Mouse (Mus musculus) testis, postnatal 10 days (tissue): Measurements from ENCODE around the gene Tlk1.
"Not testable (repeated sequence)": the region's sequence is repeated elsewhere in the genome, so short reads cannot be mapped to it uniquely, and the experiment has no call there.

Source experiments
- DNase-seq: peaks from one replicate; pipeline ENCODE4 v3.0.0; 2021; ENCODE audit warnings: low spot score

The Tlk1 gene

GRCm38 (mm10) chr2:70833261-70833660, 7.7 kb upstream of the Tlk1 start:
- DNase-seq: no peak

- no peak for DNase-seq
Observed at GRCm38 (mm10) chr2:70831709-70832350, 6.3 kb upstream of the Tlk1 start.

GRCm38 (mm10) chr2:70830683-70831082, 5.2 kb upstream of the Tlk1 start:
- DNase-seq: no peak

- no peak for DNase-seq
Observed at GRCm38 (mm10) chr2:70829946-70830610, 4.5 kb upstream of the Tlk1 start.

- no peak for DNase-seq
Observed at GRCm38 (mm10) chr2:70827780-70828179, 2.3 kb upstream of the Tlk1 start.

GRCm38 (mm10) chr2:70826436-70827230, 1.1 kb upstream of the Tlk1 start:
- DNase-seq: no peak

- peak; percentile 83 for DNase-seq
Observed at GRCm38 (mm10) chr2:70824838-70825370, 624 bp downstream of the Tlk1 start.

- DNase-seq: no peak
Observed at GRCm38 (mm10) chr2:70823926-70824800, 1.4 kb downstream of the Tlk1 start.

- DNase-seq: no peak
Observed at GRCm38 (mm10) chr2:70823434-70823833, 2.1 kb downstream of the Tlk1 start.

- no peak for DNase-seq
Observed at GRCm38 (mm10) chr2:70816939-70817338, 8.6 kb downstream of the Tlk1 start.

GRCm38 (mm10) chr2:70816016-70816415, 9.5 kb downstream of the Tlk1 start:
- DNase-seq: no peak

- no peak for DNase-seq
Observed at GRCm38 (mm10) chr2:70813608-70814007, 11.9 kb downstream of the Tlk1 start.

- DNase-seq: no peak
Observed at GRCm38 (mm10) chr2:70811476-70811875, 14.1 kb downstream of the Tlk1 start.

GRCm38 (mm10) chr2:70809921-70810320, 15.6 kb downstream of the Tlk1 start:
- no peak for DNase-seq

GRCm38 (mm10) chr2:70808681-70809080, 16.8 kb downstream of the Tlk1 start:
- no peak for DNase-seq

- DNase-seq: not testable (repeated sequence)
Observed at GRCm38 (mm10) chr2:70807678-70808077, 17.9 kb downstream of the Tlk1 start.

- DNase-seq: no peak
Observed at GRCm38 (mm10) chr2:70806020-70806419, 19.5 kb downstream of the Tlk1 start.

- DNase-seq: not testable (repeated sequence)
Observed at GRCm38 (mm10) chr2:70803696-70804095, 21.8 kb downstream of the Tlk1 start.

GRCm38 (mm10) chr2:70802658-70803057, 22.9 kb downstream of the Tlk1 start:
- no peak for DNase-seq

GRCm38 (mm10) chr2:70801543-70801942, 24.0 kb downstream of the Tlk1 start:
- no peak for DNase-seq

- no peak for DNase-seq
Observed at GRCm38 (mm10) chr2:70800396-70800795, 25.1 kb downstream of the Tlk1 start.

- no peak for DNase-seq
Observed at GRCm38 (mm10) chr2:70793276-70793675, 32.3 kb downstream of the Tlk1 start.
